Mouse (Mus musculus) cerebellum, adult 2 months (tissue): ENCODE results near the gene Tet3.

ENCODE experiments used
- CTCF ChIP-seq: fragments of 200-500 bp; IDR thresholded peaks from 2 replicates; pipeline ENCODE4 v1.5.1; 2011; ENCODE audit warnings: low read depth, mild to moderate bottlenecking, control low read depth, low read length, moderate library complexity, borderline replicate concordance; ENCODE audit not compliant: insufficient read depth
- POLR2A ChIP-seq: fragments of 200-500 bp; IDR thresholded peaks from 2 replicates; pipeline ENCODE4 v1.6.1; 2011; ENCODE audit warnings: low read length, control low read depth, borderline replicate concordance; ENCODE audit not compliant: insufficient read depth

GRCm38 (mm10) chr6:83326394-83326736 lies 132.5 kb downstream of the Tet3 start:
- TF ChIP-seq CTCF: no peak
- TF ChIP-seq POLR2A: no peak
